Mouse (Mus musculus): Measurements from ENCODE around the gene Gm4756. TPM values are rescaled to one million over a fixed set of nuclear protein-coding genes. Genes with fewer than 3 reads are reported as not detected.
A peak's percentile ranks its signal among the peaks of the same experiment; 100 is the strongest.

Gm4756 gene
- polyA plus RNA-seq, 1 experiment, result not detected

- no peak overlapping the region for H3K27ac ChIP-seq (ENCODE audit: control insufficient read depth, insufficient read depth, low read depth, low read length)
- no peaks in the 10 kb centered on the region for H3K4me1 ChIP-seq (ENCODE audit: control insufficient read depth, insufficient read depth, low read length)
- no peaks in the 10 kb centered on the region for H3K27me3 ChIP-seq (ENCODE audit: control insufficient read depth, insufficient read depth, low read length)
- H3K4me3 ChIP-seq (ENCODE audit: control insufficient read depth, low read depth, low read length), result no peak overlapping the region
- no peak for TF ChIP-seq POLR2A (IDR thresholded peaks at IDR 0.05; ENCODE audit: control insufficient read depth, low read depth, low read length)
- no peak for TF ChIP-seq CTCF (IDR thresholded peaks at IDR 0.05; ENCODE audit: control insufficient read depth, insufficient read depth, insufficient replicate concordance, low read depth, low read length)
- H3K36me3 ChIP-seq (ENCODE audit: control insufficient read depth, insufficient read depth, low read length), result no peaks in the 10 kb centered on the region
Observed at GRCm38 (mm10) chr12:72592991-72593390, 56.5 kb downstream of the Gm4756 start.

- Histone ChIP-seq H3K4me1 (ENCODE audit: control insufficient read depth, insufficient read depth, low read length) (no peaks in the 10 kb centered on the region), H3K4me3 (ENCODE audit: control insufficient read depth, low read depth, low read length) (no peak overlapping the region), H3K27me3 (ENCODE audit: control insufficient read depth, insufficient read depth, low read length) (no peaks in the 10 kb centered on the region), H3K27ac (ENCODE audit: control insufficient read depth, insufficient read depth, low read depth, low read length) (no peak overlapping the region), H3K36me3 (ENCODE audit: control insufficient read depth, insufficient read depth, low read length) (no peaks in the 10 kb centered on the region)
- no peak for TF ChIP-seq CTCF (IDR thresholded peaks at IDR 0.05; ENCODE audit: control insufficient read depth, insufficient read depth, insufficient replicate concordance, low read depth, low read length)
- no peak for TF ChIP-seq POLR2A (IDR thresholded peaks at IDR 0.05; ENCODE audit: control insufficient read depth, low read depth, low read length)
Observed at GRCm38 (mm10) chr12:72585339-72585738, 64.1 kb downstream of the Gm4756 start.

GRCm38 (mm10) chr12:72583099-72583498, 66.4 kb downstream of the Gm4756 start:
- Histone ChIP-seq H3K4me1 (ENCODE audit: control insufficient read depth, insufficient read depth, low read length) (no peaks in the 10 kb centered on the region), H3K4me3 (ENCODE audit: control insufficient read depth, low read depth, low read length) (no peak overlapping the region), H3K27ac (ENCODE audit: control insufficient read depth, insufficient read depth, low read depth, low read length) (no peak overlapping the region), H3K27me3 (ENCODE audit: control insufficient read depth, insufficient read depth, low read length) (no peaks in the 10 kb centered on the region), H3K36me3 (ENCODE audit: control insufficient read depth, insufficient read depth, low read length) (no peaks in the 10 kb centered on the region)
- TF ChIP-seq POLR2A (IDR thresholded peaks at IDR 0.05; ENCODE audit: control insufficient read depth, low read depth, low read length), result no peak
- no peak for TF ChIP-seq CTCF (IDR thresholded peaks at IDR 0.05; ENCODE audit: control insufficient read depth, insufficient read depth, insufficient replicate concordance, low read depth, low read length)

GRCm38 (mm10) chr12:72582021-72582420, 67.4 kb downstream of the Gm4756 start:
- TF ChIP-seq POLR2A (IDR thresholded peaks at IDR 0.05; ENCODE audit: control insufficient read depth, low read depth, low read length), result no peak
- Histone ChIP-seq H3K27me3 (ENCODE audit: control insufficient read depth, insufficient read depth, low read length) (no peaks in the 10 kb centered on the region), H3K36me3 (ENCODE audit: control insufficient read depth, insufficient read depth, low read length) (no peaks in the 10 kb centered on the region), H3K27ac (ENCODE audit: control insufficient read depth, insufficient read depth, low read depth, low read length) (no peak overlapping the region), H3K4me3 (ENCODE audit: control insufficient read depth, low read depth, low read length) (no peak overlapping the region), H3K4me1 (ENCODE audit: control insufficient read depth, insufficient read depth, low read length) (no peaks in the 10 kb centered on the region)

- H3K27me3 ChIP-seq (ENCODE audit: control insufficient read depth, insufficient read depth, low read length), result no peaks in the 10 kb centered on the region
- no peaks in the 10 kb centered on the region for H3K4me1 ChIP-seq (ENCODE audit: control insufficient read depth, insufficient read depth, low read length)
- H3K27ac ChIP-seq (ENCODE audit: control insufficient read depth, insufficient read depth, low read depth, low read length), result no peak overlapping the region
- no peak overlapping the region for H3K4me3 ChIP-seq (ENCODE audit: control insufficient read depth, low read depth, low read length)
- no peak for TF ChIP-seq CTCF (IDR thresholded peaks at IDR 0.05; ENCODE audit: control insufficient read depth, insufficient read depth, insufficient replicate concordance, low read depth, low read length)
- TF ChIP-seq POLR2A (IDR thresholded peaks at IDR 0.05; ENCODE audit: control insufficient read depth, low read depth, low read length), result no peak
- no peaks in the 10 kb centered on the region for H3K36me3 ChIP-seq (ENCODE audit: control insufficient read depth, insufficient read depth, low read length)
Observed at GRCm38 (mm10) chr12:72564281-72564795, 85.1 kb downstream of the Gm4756 start.

DNA sequence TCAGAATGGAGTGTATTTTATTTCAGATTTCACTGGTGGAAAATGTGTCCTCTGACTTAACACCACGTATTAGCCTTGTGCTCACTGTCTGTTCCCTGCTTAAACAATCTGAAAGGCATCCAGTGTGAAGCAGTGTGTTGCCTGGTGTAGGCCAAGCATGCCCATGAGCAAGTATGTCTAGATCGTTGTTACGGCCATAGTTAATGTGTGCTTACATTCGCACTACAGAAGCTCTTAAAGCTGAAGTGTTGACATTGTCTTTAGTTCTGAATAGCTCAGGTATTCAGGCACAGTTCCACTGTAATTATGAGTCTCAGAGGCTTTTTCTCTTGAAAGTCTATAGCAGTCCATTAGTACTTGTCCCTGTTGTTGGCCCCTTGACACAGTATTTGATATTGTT, 95.1 kb downstream of the Gm4756 start:
- H3K4me3 ChIP-seq (ENCODE audit: control insufficient read depth, low read depth, low read length), result no peak overlapping the region
- no peaks in the 10 kb centered on the region for H3K36me3 ChIP-seq (ENCODE audit: control insufficient read depth, insufficient read depth, low read length)
- H3K27ac ChIP-seq (ENCODE audit: control insufficient read depth, insufficient read depth, low read depth, low read length), result no peak overlapping the region
- H3K27me3 ChIP-seq (ENCODE audit: control insufficient read depth, insufficient read depth, low read length), result no peaks in the 10 kb centered on the region
- no peak for TF ChIP-seq POLR2A (IDR thresholded peaks at IDR 0.05; ENCODE audit: control insufficient read depth, low read depth, low read length)
- TF ChIP-seq CTCF (IDR thresholded peaks at IDR 0.05; ENCODE audit: control insufficient read depth, insufficient read depth, insufficient replicate concordance, low read depth, low read length), result no peak
- no peaks in the 10 kb centered on the region for H3K4me1 ChIP-seq (ENCODE audit: control insufficient read depth, insufficient read depth, low read length)

GRCm38 (mm10) chr12:72538571-72538970, 110.9 kb downstream of the Gm4756 start:
- Histone ChIP-seq H3K4me1 (ENCODE audit: control insufficient read depth, insufficient read depth, low read length) (peaks cover 2% of the 10 kb centered on the region; the same call in 1 of the 2 replicates), H3K27ac (ENCODE audit: control insufficient read depth, insufficient read depth, low read depth, low read length) (no peak overlapping the region), H3K36me3 (ENCODE audit: control insufficient read depth, insufficient read depth, low read length) (peaks cover 5% of the 10 kb centered on the region), H3K4me3 (ENCODE audit: control insufficient read depth, low read depth, low read length) (peak overlapping the region; percentile 21; the same call in 1 of the 2 replicates), H3K27me3 (ENCODE audit: control insufficient read depth, insufficient read depth, low read length) (no peaks in the 10 kb centered on the region)
- no peak for TF ChIP-seq CTCF (IDR thresholded peaks at IDR 0.05; ENCODE audit: control insufficient read depth, insufficient read depth, insufficient replicate concordance, low read depth, low read length)
- no peak for TF ChIP-seq POLR2A (IDR thresholded peaks at IDR 0.05; ENCODE audit: control insufficient read depth, low read depth, low read length)

All from testis, adult 2 months (tissue).